Mouse (Mus musculus) ovary, adult 18-20 months (tissue): ENCODE results near the gene Brinp2.

Source experiments
- DNase-seq: peaks from one replicate; pipeline ENCODE4 v3.0.0; 2022; ENCODE audit warnings: low spot score, mixed read lengths

Gene Brinp2

DNA sequence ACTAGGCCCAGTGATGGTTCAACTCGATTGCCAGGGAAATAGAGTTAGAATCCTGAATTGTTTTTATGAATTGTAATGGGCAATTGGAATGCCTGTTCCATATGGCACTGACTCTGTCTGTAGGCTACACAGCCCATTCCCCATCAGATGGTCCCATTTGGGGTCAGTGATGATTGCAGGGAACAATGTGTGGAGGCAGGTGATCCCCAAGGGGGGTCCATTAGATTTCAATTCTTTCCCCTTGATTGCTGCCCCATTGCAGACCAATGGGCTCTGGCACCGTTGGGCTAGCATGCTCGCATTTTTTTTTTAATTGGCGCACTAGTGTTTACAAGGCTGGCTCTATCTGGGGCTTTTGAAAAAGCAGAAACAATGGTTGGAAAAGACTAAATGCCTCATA lies 136.0 kb downstream of the Brinp2 start:
- no peak for DNase-seq

DNA sequence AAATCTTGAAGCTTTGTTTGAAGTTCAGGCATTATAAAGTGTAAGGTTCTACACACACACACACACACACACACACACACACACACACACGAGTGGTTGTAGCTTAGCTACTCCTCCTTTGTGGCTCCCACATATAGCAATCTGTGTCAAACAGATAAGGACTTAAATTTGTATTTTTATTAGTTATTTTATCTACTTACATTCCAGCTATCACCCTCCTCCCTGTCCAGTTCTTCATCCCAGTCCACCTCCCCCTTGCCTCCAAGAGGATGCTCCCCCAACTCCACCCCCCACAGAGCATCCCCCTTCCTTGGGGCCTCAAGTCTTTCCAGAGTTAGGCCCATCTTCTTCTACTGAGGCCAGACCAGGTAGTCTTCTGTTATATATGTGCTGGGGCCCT lies 137.4 kb downstream of the Brinp2 start:
- no peak for DNase-seq

DNA sequence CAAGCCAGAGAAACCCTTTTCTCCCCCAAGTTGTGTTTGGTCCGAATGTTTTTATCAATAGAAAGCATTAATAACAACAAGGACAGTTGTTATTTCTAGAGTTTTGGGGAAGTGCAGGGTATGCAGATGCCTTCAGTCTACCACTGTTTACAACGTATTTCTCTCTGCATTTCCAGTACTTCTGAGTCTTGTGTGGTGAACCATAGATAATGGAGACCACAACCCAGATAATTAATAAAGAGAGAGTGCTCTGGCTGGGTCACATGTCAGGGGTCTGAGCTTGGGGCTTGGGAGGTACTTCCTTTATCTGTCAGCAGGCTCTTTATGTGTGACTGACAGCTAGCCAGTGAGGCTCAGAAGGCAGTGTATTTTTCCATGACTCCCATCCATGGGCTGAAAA lies 137.8 kb downstream of the Brinp2 start:
- DNase-seq = no peak

DNA sequence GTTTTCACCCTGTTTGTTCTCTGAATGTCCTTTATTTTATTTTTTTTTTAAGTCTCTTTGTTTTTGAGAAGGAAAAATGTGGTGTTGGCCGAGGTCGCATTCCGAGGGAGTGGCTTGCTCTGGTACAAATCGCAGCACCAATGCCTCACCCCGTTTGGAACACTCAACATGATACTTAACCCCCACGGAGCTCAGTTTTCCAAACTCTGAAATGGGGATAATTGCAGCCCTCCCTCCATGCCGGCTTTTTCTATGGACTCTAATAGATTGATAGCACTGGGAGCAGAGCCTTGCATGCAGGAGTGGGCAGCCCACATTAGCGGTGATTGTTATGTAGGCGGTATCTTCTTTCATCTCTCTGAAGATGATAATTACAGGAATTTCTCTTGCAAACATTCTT lies 140.5 kb downstream of the Brinp2 start:
- no peak for DNase-seq

DNA sequence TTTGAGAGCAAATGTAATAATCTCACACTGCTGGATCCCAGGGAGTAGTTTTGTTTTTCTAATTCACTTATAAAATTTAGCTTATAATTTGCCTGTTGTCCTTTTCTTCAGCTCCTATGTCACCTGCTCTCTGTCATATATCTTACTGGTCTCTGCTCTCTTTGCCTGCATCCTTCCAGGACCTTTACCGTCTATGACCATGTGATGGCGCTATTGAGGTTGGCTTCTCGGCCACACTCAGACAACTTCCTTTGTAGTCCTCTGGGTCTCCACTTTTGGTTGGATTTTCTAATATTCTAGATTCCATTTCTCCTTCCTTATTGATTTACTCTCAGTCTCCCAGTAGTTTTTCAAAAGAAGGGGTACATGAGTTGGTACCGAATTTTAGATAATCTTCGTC lies 141.4 kb downstream of the Brinp2 start:
- no peak for DNase-seq

DNA sequence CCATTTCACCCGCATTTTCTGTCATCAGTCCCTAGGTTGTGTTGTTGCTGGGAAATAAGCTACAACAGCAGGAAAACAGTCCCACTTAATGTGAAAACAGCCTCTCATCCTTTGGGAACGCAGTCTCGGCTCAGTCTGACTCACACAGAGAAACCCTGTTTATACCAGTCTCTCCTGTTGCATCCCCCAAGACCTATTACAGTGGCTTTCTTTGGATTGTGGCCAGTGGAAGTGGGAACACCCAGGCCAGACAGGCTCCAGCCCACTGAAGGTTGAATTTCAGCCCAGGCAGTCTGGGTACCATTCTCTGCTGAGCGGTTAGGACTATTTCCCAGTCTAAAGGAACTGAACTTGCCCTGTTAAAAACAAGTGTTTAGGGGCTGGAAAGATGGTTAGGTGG lies 142.4 kb downstream of the Brinp2 start:
- no peak for DNase-seq

DNA sequence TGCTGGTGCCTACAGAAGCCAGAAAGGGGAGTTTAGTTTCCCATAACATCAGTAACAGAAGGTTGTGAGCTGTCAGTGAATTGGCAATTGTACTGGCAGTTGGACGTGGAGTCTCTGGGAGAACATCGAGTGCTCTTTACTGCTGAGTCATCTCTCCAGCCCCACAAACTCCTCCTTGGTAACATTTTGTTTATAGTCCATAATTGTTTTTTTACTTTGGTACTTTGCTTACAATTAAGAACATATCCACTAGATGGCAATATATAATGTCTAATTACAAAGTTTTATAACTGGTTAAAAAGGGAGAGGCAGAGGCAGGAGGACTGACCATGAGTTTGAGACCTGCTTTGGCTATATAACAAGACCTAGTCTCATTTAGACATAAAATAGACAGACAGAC lies 148.5 kb downstream of the Brinp2 start:
- no peak for DNase-seq

DNA sequence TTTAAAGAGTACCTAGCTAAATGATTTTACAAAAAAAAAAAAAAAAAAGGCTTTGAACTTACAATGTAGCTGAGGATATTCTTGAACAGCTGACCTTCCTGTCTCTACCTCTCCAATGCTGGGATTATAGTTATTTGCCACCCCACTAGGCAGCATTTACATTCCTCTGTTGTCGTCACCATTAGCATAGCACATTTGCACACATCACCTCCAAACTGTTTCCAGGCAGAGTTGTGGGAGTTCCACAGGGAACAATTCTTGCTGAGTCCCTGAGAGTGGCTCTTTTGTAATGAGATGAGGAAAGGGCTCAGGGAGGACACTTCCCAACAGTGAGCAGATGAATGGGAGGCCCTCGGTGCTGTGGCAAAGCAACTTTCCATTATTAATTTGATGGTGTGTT lies 153.2 kb downstream of the Brinp2 start:
- DNase-seq = no peak
